Mouse (Mus musculus) stomach, postnatal 0 days (tissue): Measurements from ENCODE around the gene Napepld. TPM values are rescaled to one million over a fixed set of nuclear protein-coding genes. Genes with fewer than 3 reads are reported as not detected.

ENCODE experiments used
- polyA plus RNA-seq: library from polyadenylated mRNA; unstranded; fragments of >200 nt; fragmentation: Nextera tagmentation; extraction: Ambion mirVana; gene quantifications from 2 replicates; pipeline ENCODE4 v1.2.1, GENCODE M21; 2015

Napepld gene
- polyA plus RNA-seq, 1 experiment from 2014 or later: 3.3 TPM

Other genes starting within 250 kb of the Napepld start
- gene Lrrc17, start 157.8 kb downstream of the Napepld start, polyA plus RNA-seq: 18.5 and 20.2 TPM in 2 replicates
- gene Fbxl13, start 55.8 kb downstream of the Napepld start, polyA plus RNA-seq: 0.17 and 0.28 TPM in 2 replicates
- gene Armc10, start 55.6 kb downstream of the Napepld start, polyA plus RNA-seq: 20.5 and 21.0 TPM in 2 replicates
- gene Pmpcb, start 35.7 kb upstream of the Napepld start, polyA plus RNA-seq: 53.6 and 56.7 TPM in 2 replicates
- 40.3 and 43.6 TPM in 2 replicates for gene Dnajc2, start 83.9 kb upstream of the Napepld start, polyA plus RNA-seq
- 126 and 127 TPM in 2 replicates for gene Psmc2, start 83.9 kb upstream of the Napepld start, polyA plus RNA-seq
- not detected in 2 replicates for gene Slc26a5, start 164.2 kb upstream of the Napepld start, polyA plus RNA-seq